Mouse (Mus musculus) bone marrow macrophage, adult 2 months (primary cell): Measurements from ENCODE around the gene Aqp1.

Experiments used
- CTCF ChIP-seq: IDR thresholded peaks from 2 replicates; pipeline ENCODE4 v1.5.1; 2012; ENCODE audit warnings: low read depth, mild to moderate bottlenecking, low read length, moderate library complexity
- POLR2A ChIP-seq: IDR thresholded peaks from 2 replicates; pipeline ENCODE4 v1.6.1; 2012; ENCODE audit warnings: mild to moderate bottlenecking, low read depth, low read length, borderline replicate concordance

DNA sequence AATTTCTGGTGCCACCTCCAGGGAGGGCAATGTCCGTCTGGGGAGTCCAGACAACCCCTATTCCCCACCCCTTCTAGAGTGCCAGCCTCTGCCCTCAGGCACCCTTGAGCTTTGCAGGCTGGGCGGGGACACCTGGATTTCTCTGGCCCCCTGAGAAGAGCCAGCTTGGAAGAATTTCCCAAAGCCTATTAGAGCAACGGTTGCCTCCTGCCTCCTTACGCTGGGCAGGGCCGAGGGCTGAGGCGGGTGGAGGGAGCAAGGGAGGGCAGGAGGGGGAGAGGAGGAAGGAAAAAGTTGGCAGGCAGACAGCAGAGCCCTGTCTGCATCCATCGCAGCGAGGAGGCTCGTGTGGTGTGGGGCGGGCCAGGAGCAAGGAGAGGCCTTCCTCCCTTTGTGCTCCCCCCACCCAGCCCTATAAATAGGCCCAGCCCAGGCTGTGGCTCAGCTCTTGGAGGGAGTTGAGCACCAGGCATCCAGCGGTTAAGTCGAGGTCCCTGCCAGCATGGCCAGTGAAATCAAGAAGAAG, at the start of gene Aqp1:
- TF ChIP-seq CTCF (no peak), POLR2A (no peak)
